Mouse (Mus musculus) T-helper 17 cell (primary cell): Measurements from ENCODE around the gene Lamb1.

ENCODE experiments used
- in situ Hi-C, 2 experiments: fragments of 300-600 bp; cut with MboI, MseI; formaldehyde crosslinking; loops; 1 replicate in 1 of 2; 2 replicates in 1 of 2; pipeline ENCODE4 v1.15.1; 2025; ENCODE audit warnings: high pct_unique_total_duplicates in 2 of 2

Lamb1 gene

DNA sequence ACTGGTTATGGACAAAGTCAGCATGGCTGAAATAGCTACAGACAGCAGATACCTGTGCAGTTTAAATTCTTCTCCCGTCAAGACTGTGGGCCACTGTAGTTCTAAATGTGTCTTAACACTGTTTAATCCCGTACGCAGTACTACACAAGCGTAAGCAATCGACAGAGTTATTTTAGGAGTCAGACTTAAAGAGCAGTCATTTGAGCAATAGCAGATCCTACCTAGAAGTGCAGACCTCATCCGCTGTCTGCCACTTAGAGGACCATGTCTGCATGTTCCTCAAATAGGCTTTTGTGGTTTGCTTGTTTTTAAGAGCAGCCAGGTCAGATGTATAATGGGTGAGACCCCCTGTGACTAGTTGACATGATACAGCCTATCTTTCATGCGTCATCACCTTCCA is 49.3 kb downstream of the Lamb1 start:
- in situ Hi-C loops, result no loop called here

DNA sequence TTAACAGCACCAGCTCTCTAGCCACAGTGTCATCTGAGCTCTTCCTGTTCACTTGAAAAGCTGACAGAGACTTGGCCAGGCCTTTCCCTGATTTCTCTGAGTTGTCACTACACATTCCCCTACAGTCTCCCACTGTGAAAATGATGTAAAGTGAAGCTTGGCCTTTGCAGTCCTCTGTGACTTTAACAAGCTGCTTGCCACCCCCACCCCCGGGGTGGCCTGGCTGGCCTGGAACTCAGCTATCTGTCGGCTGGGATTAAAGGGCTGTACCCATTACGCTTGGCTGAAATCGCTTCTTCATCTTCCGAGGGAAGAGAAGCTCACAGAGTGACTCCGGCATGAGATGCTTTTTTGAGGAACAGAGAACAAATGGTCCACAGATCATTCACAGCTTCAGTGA is 50.9 kb downstream of the Lamb1 start:
- in situ Hi-C loops, result no loop called here

DNA sequence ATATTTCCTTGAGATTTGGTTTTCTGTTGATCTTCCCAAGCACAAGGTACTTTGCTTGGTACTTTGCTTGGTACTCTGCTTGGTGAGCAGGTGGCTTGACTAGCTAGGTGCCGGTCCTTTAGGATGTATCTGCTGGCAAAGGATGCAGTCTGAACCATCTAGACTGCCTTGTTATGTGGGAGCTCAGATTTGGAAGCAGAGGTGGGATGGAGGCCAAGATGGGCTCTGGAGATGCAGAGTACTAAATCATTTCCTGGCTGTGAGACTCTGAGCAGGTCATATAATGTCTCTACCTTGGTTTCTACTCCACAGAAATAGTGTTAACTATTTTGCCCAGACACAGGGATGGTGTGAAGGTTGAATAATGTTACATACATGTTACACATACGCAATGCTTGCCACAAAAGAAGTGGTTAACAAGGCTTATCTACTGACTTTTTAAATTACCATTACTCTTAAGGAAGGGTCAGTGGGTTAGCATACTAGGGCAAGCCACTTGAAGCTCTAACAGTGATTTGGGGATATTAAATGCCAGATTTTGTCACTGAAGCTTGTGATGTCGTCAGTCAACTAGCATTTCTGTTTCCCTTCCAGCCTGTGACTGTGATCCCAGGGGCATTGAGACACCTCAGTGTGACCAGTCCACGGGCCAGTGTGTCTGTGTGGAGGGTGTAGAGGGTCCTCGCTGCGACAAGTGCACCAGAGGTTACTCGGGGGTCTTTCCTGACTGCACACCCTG is 52.8 kb downstream of the Lamb1 start:
- in situ Hi-C loops, result no loop called here

DNA sequence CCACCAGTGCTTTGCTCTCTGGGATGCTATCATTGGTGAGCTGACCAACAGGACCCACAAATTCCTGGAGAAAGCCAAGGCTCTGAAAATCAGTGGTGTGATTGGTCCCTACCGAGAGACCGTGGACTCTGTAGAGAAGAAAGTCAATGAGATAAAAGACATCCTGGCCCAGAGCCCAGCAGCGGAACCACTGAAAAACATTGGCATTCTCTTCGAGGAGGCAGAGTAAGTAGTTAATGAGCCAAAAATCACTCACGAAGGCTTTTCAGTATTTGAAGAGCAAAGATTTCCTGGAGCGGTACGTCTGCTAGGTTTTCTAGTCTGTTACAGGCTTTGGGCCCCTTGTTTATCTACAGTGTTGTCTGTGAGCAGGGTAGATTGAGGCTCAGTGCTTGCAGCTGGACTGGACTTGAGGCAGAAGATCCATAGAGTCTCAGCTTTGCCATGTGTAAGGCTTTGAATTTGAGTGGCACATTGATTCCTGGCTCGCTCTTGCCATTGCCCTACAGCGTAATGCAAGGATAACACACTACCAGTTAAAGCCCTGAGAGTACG is 53.5 kb downstream of the Lamb1 start:
- in situ Hi-C loops, result no loop called here

DNA sequence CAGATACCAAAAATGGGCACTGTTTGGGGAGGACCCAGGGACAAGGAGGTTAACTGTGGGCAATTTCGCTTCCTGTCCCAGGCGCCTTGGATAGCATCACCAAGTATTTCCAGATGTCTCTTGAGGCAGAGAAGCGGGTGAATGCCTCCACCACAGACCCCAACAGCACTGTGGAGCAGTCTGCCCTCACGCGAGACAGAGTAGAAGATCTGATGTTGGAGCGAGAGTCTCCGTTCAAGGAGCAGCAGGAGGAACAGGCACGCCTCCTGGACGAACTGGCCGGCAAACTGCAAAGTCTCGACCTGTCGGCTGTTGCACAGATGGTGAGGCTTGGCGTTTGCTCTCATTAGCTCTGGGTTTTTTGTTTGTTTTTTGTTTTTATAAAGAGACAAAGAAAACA is 55.8 kb downstream of the Lamb1 start:
- in situ Hi-C loops, result no loop called here

DNA sequence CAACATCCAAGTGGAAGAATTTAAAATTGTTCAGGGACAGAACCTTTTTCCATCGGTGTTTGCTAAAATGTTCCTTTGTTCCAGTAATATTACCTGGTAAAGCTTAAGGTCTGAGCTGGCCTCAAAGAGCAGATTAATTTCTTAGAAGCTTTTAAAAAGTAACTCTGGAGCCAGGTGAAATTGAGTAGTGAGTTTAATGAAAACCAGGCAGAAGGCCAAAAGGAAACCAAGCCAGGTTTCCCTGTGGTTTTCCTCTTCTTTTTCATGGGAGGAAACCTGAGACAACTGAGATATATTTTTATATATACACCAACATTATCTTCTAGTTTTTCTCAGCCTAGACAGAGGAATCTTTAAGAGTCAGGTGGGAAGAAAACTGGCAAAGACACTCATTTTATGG is 56.5 kb downstream of the Lamb1 start:
- in situ Hi-C loops, result no loop called here

DNA sequence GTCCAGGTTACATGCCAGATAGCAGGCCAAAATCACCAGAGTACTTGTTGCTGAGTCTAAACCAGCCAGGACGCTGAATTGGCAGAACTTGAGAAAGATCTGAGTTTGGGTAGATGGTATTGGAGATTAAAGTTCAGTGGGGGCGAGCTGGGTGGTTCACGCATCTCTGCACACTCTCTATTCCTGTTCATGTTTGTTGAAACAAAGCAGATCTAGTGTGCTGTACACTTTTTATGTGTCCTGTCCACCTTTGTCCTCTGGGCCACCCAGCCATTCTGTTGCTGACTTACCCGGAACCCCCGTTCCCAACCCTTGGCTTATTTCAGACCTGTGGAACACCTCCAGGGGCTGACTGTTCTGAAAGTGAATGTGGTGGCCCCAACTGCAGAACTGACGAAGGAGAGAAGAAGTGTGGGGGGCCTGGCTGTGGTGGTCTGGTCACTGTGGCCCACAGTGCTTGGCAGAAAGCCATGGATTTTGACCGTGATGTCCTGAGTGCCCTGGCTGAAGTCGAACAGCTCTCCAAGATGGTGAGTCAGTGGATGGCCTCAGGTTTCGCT is 58.2 kb downstream of the Lamb1 start:
- in situ Hi-C loops, result no loop called here

DNA sequence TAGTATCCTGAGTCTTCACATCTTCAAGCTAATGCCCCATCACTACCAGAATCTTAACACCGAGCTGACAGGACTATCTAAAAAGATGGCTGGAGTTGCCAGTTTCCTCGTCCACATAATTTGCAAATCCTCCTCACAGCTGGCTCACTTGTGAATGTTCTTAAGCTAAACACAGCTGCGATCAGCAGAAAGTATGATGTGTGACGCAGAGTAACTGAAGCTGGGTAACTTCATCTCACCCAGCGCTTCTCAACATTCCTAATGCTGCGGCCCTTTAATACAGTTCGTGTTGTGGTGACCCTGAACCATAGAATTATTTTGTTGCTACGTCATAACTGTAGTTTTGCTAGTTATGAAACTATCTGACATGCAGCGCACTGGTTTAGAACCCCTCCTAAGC is 62.1 kb downstream of the Lamb1 start:
- in situ Hi-C loops, result loop anchor here in 1 of 2 experiments (25.0 kb wide), 2 partner anchors 415 to 740 kb away; partner anchors contain the start of genes Acp1, Sh3yl1 and Tmem18

DNA sequence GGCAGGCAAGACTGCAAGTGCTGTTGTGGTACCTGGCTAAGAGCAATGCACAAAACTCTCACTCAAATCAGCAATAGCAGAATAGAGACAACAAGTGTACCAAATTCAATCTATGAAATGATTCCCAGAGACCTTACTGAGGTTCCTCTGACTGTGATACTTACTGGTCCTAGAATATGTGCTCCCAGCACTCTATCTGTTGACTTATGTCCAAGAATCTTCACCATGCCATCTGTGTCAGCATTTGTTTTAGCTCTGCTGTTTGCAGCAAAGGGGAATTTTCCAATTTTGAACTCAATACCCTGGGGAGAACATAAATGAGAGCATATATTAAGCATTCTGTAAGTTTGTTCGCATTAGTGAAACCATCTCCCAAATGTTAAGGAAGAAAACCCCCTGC is 68.2 kb downstream of the Lamb1 start:
- in situ Hi-C loops, result loop anchor here in 1 of 2 experiments (25.0 kb wide), 2 partner anchors 421 to 746 kb away; partner anchors contain the start of genes Acp1, Sh3yl1 and Tmem18

DNA sequence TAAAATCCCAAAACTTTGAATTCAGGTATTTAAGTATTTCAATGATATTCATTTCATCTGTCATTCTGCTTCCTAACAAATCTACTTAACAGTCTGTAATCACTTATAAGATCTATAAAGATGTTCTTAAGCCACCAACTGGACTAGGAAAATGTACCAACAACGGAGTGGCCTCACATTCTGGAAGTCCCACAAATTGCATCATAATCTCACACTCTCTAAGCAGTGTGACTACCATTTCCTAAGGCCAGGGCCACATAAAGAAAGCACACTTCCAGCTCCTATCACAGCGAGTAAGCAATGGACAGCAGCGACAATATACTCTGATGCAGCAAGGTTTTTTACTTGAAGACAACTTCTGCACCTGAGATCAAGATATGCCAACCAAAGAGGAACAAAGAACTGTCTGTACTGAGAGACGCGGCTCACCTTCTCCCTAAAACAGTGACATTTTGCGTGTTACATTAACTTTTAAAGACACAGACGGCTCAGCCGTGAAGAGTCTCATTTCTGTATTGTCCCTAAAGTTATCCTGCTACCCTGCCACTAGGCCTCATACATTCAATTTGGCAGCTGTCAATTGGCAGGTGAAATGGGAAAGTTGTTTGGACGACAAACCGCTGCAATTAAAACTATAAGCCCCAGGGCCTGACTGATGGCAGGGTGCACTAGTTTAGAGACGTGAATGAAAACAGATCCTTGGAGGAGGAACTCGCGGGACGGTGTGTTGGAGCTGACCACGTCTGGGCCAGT is 85.3 kb downstream of the Lamb1 start:
- in situ Hi-C loops, result loop anchor here in 1 of 2 experiments (5.0 kb wide), 2 partner anchors 147 to 438 kb away; partner anchors contain the start of genes Acp1, Cbll1 and Sh3yl1

DNA sequence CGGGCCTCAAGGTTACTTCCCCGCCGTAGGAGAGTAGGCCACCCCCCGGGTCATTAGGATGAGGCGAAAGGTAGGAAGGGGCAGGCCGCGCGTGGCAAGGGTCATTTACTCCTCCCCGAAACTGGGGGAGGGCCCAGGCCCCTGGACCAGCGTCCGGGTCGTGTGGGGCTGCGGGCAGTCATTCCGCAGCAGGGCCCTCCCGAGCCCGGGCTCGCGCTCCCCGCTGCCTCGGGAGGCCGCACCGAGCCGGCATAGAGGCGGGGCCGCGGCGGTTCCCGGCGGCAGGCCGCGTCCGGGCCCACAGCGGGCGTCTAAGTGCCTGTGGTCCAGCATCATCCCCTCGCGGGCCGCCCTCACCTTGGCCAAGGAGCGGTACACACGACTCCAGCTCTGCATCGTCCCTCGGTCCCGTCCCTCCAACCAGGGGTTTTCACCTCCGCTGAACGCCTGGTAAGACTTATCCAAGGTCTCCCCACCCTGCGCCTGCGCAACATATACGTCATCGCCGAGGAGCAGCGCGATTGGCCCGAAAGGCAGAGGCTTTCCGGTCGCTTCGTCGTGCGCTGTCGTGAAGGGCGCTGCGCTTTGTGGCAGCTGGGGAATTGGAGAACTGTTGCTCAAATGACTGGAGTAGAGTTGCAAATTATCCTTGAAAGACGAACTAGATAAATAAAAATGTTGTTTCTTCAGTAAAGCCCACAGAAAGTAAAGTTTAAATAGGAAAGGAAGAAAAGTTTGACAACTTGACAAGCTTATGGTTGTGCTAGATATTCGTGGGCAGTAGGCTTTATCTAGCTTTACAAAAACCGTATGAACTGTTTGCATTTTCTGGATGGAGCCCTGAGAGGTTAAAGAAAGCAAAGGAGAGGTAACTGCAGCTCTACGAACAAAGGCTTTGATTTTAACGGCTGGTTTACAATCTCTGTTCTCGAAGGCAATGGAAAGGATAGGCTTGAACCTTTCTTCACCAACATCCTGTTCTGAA is 86.2 kb downstream of the Lamb1 start, which contains the start of gene Dld:
TSS of gene Dld (minus strand) at position 510 of the 985 bp plus-strand sequence.
- in situ Hi-C loops, result loop anchor here in 1 of 2 experiments (5.0 kb wide), 2 partner anchors 146 to 439 kb away; partner anchors contain the start of genes Acp1, Cbll1 and Sh3yl1

DNA sequence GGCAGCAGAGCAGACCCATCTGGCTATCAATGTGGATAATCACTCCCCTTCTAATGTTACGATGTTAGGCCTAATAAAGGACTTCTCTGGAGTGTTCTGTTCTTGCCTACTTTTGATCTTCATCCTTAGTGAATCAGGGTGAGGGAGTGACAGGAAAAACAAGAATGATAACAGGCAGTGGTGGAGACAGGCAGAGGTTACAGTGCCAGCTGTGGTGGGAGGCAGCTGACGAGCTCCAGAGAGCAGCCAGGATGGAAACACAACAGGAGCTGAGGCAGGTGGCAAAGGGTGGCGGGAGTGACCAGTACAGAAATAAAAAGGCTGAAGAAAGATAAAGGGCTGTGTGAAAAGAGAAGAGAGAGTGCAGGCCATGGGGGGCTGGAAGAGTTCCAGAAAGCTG is 101.4 kb downstream of the Lamb1 start:
- in situ Hi-C loops, result no loop called here

DNA sequence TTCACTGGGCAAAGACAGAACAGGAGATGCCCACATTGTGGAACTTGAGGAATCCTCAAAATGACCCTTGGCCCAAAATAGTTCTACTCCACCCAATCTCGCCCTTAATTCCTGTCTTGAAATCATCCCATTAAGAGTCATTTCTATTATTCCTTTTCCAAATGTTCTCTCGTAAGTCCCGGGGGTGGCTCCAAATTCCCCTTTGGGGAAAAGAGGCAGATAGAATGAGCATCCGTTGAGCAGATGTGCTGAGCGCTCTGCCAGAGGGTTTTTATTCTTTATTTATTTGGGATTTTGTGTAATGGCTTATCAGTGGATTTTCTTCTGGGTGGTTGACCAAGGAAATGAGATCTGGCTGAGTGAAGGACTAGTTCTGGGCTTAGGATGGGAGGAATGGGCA is 102.7 kb downstream of the Lamb1 start:
- in situ Hi-C loops, result no loop called here

DNA sequence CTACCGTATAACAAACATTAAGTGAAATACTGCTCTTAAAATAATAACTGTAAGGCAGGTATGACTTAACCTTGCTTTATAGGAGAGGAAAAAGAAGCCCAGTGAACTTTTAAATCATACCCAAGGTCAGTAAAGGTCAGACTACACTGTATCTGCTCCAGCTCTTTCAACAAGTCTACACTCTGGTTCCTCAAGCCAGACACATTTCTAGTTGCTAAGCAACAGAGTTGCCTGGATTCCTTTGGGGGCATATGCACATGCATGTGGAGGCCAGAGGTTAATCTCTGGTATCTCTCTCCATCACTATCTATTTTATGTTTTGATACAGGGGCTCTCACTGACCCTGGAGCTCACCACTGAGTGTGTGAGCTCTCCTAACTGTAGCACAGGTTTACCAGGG is 104.1 kb downstream of the Lamb1 start:
- in situ Hi-C loops, result no loop called here

DNA sequence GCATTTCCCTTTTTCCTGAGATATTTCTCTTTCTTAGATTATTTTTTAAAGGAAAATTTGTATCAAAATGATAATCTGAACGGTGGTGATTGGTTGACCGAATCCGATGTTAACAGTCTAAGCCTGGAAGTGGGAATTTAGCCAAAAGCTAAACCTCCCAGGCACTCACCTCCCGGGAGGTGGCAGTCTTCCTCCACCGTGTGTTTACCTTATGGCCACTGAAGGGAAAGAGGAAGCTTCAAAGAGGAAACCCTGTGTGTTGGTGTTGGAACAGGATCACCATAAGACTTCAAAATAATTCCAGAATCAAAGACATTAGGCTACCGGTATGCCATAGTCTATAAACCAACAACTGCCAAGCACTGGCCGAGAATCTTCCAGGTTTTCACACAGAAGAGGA is 104.6 kb downstream of the Lamb1 start:
- in situ Hi-C loops, result no loop called here

DNA sequence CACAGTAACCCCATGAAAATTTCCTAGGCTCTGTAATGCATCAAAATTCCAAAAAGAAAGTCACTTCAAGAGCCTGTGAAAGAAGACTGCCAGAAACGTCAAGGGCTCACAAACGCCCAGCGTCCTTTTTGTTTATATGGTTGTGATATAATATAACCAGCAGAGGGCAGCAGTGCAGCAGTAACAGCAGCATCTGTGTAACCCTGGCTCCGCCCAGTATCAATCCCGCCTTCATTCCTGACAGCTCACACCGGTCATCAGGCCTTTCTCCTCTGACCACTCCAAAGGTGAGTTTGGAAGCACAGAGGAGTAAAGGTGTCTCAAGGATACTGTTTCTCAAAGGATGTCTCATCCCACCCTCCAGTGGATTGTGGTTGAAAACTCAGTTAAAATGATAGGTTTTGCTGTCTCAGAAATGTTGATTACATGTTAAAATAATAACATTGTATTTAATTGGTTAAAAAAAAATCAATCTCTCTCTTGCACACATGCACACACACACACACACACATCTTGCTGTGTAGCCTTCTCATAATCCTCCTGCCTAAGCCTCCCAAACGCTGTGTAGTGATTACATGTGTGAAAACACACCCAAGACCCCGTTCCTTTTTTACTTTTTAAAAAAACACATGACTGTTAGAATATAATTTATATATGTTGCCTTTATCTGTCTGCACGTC is 109.7 kb downstream of the Lamb1 start:
- in situ Hi-C loops, result loop anchor here in 1 of 2 experiments (5.0 kb wide), 1 partner anchor 118 kb away; no protein-coding TSS in a partner anchor

DNA sequence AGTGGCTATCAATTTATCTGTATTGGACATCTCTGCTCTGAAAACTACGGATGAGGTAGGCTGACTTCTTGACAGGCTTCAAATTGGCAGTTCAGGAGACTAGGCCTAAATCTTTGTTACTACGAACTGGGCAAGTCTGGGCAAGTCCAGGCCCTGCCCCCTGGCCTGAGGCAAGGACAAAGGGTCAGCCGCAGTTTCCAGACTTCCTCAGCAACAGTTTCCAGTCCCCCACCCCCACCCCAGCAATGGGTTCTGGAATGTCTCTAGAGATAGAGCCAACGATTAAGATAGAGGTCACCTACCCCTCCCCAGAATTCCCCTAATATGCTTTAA is 110.2 kb downstream of the Lamb1 start:
- in situ Hi-C loops, result loop anchor here in 1 of 2 experiments (5.0 kb wide), 1 partner anchor 117 kb away; no protein-coding TSS in a partner anchor

DNA sequence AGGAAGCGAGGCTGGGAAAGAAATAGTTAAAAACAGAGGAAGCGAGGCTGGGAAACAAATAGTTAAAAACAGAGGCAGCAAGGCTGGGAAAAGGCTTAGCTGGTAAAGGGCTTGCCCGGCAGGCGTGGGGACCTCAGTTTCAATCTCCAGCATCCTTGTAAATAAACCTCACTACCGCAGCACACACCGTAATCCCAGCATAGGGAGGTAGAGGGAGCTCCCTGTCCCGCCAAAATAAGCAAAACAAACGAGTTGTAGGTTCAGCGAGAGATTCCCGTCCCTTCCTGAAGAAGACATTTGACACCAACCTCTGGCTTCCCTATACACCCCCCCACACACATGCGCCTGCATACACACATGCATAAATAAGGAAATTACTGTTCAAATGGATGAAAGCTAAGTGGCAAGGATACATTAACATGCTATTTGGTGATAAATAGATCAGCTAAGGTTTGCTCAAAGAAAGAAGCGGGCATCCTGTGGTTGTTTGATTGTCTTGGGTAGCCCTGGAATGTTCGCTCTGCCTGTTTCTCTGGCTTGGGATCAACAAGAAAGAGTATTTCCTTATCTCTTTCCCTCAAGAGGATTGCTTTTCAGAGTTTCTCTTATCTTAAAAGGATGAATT is 111.4 kb downstream of the Lamb1 start:
- in situ Hi-C loops, result loop anchor here in 1 of 2 experiments (5.0 kb wide), 1 partner anchor 116 kb away; no protein-coding TSS in a partner anchor

DNA sequence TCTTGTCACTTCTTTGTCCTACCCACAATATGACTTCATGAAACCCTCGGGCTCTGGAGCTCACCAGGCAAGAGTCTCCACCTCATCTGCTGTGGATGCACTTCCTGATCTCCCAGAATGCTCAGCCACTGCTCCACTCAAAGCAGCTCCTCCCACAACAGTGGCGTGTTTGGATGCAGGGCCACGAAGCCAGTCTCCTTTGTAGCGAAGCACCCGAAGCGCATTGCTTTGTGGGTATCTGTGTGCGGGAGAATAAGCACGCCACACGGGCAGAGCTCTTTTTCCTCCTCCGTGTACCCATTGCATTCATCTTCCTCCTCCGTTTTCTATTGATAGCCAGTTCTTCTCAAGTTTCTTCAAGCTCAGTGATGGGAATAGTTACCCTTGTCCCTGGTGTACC is 112.2 kb downstream of the Lamb1 start:
- in situ Hi-C loops, result loop anchor here in 1 of 2 experiments (5.0 kb wide), 1 partner anchor 115 kb away; no protein-coding TSS in a partner anchor
